In the genomic region with DNA sequence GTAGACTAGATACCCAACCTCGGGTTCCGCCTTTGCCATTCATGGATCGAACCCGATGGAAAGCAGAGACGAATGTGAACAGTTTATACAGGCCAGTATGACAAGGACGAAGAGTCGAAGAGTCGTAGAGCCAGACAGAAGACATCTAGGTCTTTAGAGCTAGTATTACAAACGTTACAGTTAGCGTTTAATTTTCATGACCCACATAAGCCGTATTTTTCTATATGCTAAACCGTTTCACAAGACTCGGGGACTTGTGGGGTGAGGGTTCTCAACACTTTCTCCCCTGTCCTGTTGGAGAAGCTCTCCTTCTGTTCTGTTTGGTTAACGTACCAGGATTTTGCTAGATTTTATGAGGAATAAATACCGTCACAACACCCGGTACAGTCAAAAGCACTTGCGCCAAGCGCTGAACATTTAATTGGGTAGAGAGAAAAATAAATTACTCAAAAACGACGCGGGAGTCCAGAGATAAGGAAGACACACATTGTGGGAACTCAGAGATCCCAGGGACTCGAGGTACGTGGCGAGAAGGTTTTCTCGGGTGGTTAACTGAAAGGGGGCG, we compare ENCODE assay signal across 9 mouse cellular contexts. TPM values are rescaled to one million over a fixed set of nuclear protein-coding genes. Genes with fewer than 3 reads are reported as not detected.
DNase-seq lines count a peak whose midpoint lies in the region; ATAC-seq and TF ChIP-seq lines count a peak whose summit lies in the region.
"Had no signal": no experiment of that assay in that cellular context is flagged by ENCODE, and none has a peak within 500 bp of the region (broad histone marks: within the 10 kb centered on the region; RNA-seq: fewer than 3 reads in every experiment).

No protein-coding gene starts in this region.

- TF ChIP-seq EP300 in heart, adult 2 months (IDR thresholded peaks at IDR 0.05; ENCODE audit: insufficient read depth, low read depth, low read length) = no peak; the same call in 1 of the 2 replicates
- TF ChIP-seq EP300 in CH12.LX (IDR thresholded peaks at IDR 0.05; ENCODE audit: low read length) = no peak

- ATAC-seq in forebrain, embryonic 12.5 days (ENCODE audit: low FRiP score) = no peak
- ATAC-seq in liver, embryonic 13.5 days (ENCODE audit: low read depth) = no peak

- H3K4me3 ChIP-seq in heart, adult 2 months = peak overlapping the region; percentile 45
- peak overlapping the region; percentile 58 to 59 (median 59) for H3K4me3 ChIP-seq in CH12.LX (replicated peaks in 1 of 3; ENCODE audit: low read depth in 2 of 3, low read length in 2 of 3, poor library complexity in 1 of 3)
- H3K4me3 ChIP-seq in forebrain, embryonic 12.5 days (replicated peaks) = peak overlapping the region; percentile 53
- peak overlapping the region; percentile 57 for H3K4me3 ChIP-seq in liver, embryonic 13.5 days (replicated peaks)

- no peaks in the 10 kb centered on the region for H3K9me3 ChIP-seq in CH12.LX (replicated peaks; ENCODE audit: low read length)
- no peaks in the 10 kb centered on the region for H3K9me3 ChIP-seq in forebrain, embryonic 12.5 days
- H3K9me3 ChIP-seq in liver, embryonic 13.5 days (replicated peaks) = no peaks in the 10 kb centered on the region

- H3K27ac ChIP-seq in heart, adult 2 months = peak overlapping the region; percentile 95
- no peak overlapping the region for H3K27ac ChIP-seq in CH12.LX (ENCODE audit: insufficient read depth, low read depth)
- H3K27ac ChIP-seq in forebrain, embryonic 12.5 days = peak overlapping the region; percentile 75
- H3K27ac ChIP-seq in liver, embryonic 13.5 days = no peak overlapping the region

- no peak for DNase-seq in heart, adult 2 months
- DNase-seq in heart, postnatal 14 days = no peak
- DNase-seq in CH12.LX (ENCODE audit: extremely low read depth) = no peak
- DNase-seq in liver, embryonic 13.5 days = no peak
- no peak for DNase-seq in gastrocnemius, postnatal 10 days
- no peak for DNase-seq in spleen, postnatal 36 days (ENCODE audit: low spot score in 2 of 2)
- no peak for DNase-seq in layer of hippocampus, postnatal 25 days (ENCODE audit: extremely low spot score in 1 of 2, low spot score in 1 of 2)

- peak overlapping the region; percentile 88 for H3K4me2 ChIP-seq in CH12.LX (ENCODE audit: insufficient read depth, low read depth, poor library complexity, severe bottlenecking)
- H3K4me2 ChIP-seq in forebrain, embryonic 12.5 days = peak overlapping the region; percentile 78
- H3K4me2 ChIP-seq in liver, embryonic 13.5 days = peak overlapping the region; percentile 67

- dilution Hi-C loops in CH12.LX (cut with MboI; ENCODE audit: extremely low pct_ligation_motif_present, extremely low pct_unique_long_range_greater_than_20kb, low sequenced_read_pairs) = no loop called here

- no peaks in the 10 kb centered on the region for H3K79me2 ChIP-seq in heart, adult 2 months (replicated peaks; ENCODE audit: control insufficient read depth, insufficient read depth, low read length)
- no peaks in the 10 kb centered on the region for H3K79me2 ChIP-seq in CH12.LX (replicated peaks; ENCODE audit: control insufficient read depth, extremely low read depth, insufficient read depth, poor library complexity, severe bottlenecking)

- TF ChIP-seq CTCF in heart, adult 2 months (IDR thresholded peaks at IDR 0.05) = no peak
- no peak for TF ChIP-seq CTCF in CH12.LX (conservative IDR thresholded peaks at IDR 0.05 in 1 of 2, IDR thresholded peaks at IDR 0.05 in 1 of 2; ENCODE audit: low read depth in 2 of 2, low read length in 2 of 2)

- peak overlapping the region; percentile 62 for H3K9ac ChIP-seq in heart, adult 2 months (ENCODE audit: low read depth, low read length)
- H3K9ac ChIP-seq in CH12.LX (ENCODE audit: insufficient read depth, low read depth) = peak overlapping the region; percentile 4; the same call in 1 of the 2 replicates
- peak overlapping the region; percentile 61 for H3K9ac ChIP-seq in forebrain, embryonic 12.5 days
- no peak overlapping the region for H3K9ac ChIP-seq in liver, embryonic 13.5 days

- intact Hi-C loops in heart, adult 2 months (cut with DNase I) = loop anchor here (2.0 to 10.0 kb wide), 4 partner anchors 112 to 324 kb away; no protein-coding TSS in a partner anchor
- intact Hi-C loops in heart, postnatal 14 days (cut with DNase I) = loop anchor here (2.0 to 10.0 kb wide), 3 partner anchors 210 to 322 kb away; no protein-coding TSS in a partner anchor

- no peaks in the 10 kb centered on the region for H3K36me3 ChIP-seq in heart, adult 2 months (ENCODE audit: control insufficient read depth, insufficient read depth, low read length)
- H3K36me3 ChIP-seq in CH12.LX (replicated peaks in 1 of 2; ENCODE audit: control insufficient read depth in 1 of 2, insufficient read depth in 1 of 2, low read length in 1 of 2) = no peaks in the 10 kb centered on the region
- H3K36me3 ChIP-seq in forebrain, embryonic 12.5 days (replicated peaks) = no peaks in the 10 kb centered on the region
- H3K36me3 ChIP-seq in liver, embryonic 13.5 days = no peaks in the 10 kb centered on the region

- TF ChIP-seq POLR2A in heart, adult 2 months (IDR thresholded peaks at IDR 0.05; ENCODE audit: insufficient read depth, low read depth, low read length) = peak; percentile 88
- TF ChIP-seq POLR2A in CH12.LX (IDR thresholded peaks at IDR 0.05; ENCODE audit: low read depth, low read length) = no peak

- in situ Hi-C loops in CH12.LX (cut with MboI; ENCODE audit: low pct_ligation_motif_present, low pct_unique_long_range_greater_than_20kb, low sequenced_read_pairs) = loop anchor here (10.0 kb wide), 3 partner anchors 204 to 324 kb away; a partner anchor contains a TSS

- WGBS in heart, adult 2 months = 10% methylated on average over 26 of the region's 26 CpGs
- WGBS in forebrain, embryonic 12.5 days = 3% methylated on average over 26 of the region's 26 CpGs
- 10% methylated on average over 26 of the region's 26 CpGs for WGBS in liver, embryonic 13.5 days (ENCODE audit: insufficient replicate concordance)

- H3K4me1 ChIP-seq in heart, adult 2 months (ENCODE audit: control insufficient read depth, insufficient read depth, low read length) = peaks cover 2% of the 10 kb centered on the region
- peaks cover 0 to 19% of the 10 kb centered on the region in 2 experiments; a peak in 2 of 4 replicates for H3K4me1 ChIP-seq in CH12.LX (ENCODE audit: control insufficient read depth in 1 of 2, insufficient read depth in 2 of 2)
- H3K4me1 ChIP-seq in forebrain, embryonic 12.5 days = peaks cover 7% of the 10 kb centered on the region
- H3K4me1 ChIP-seq in liver, embryonic 13.5 days (replicated peaks) = peaks cover 13% of the 10 kb centered on the region

- H3K27me3 ChIP-seq in heart, adult 2 months (ENCODE audit: control insufficient read depth, insufficient read depth, low read length) = no peaks in the 10 kb centered on the region
- H3K27me3 ChIP-seq in CH12.LX (replicated peaks) = peaks cover 88% of the 10 kb centered on the region
- H3K27me3 ChIP-seq in forebrain, embryonic 12.5 days = peaks cover 20% of the 10 kb centered on the region; the same call in 1 of the 2 replicates
- peaks cover 34% of the 10 kb centered on the region for H3K27me3 ChIP-seq in liver, embryonic 13.5 days

- no peak for TF ChIP-seq RAD21 in CH12.LX (IDR thresholded peaks at IDR 0.05; ENCODE audit: low read depth, low read length)

RNA-seq across cellular contexts. Expression of a gene that starts 13.7 kb away (rescaled TPM):
- total RNA-seq in heart, adult 2 months (2021) = under 1 TPM; 0.52 to 0.63 TPM
- polyA plus RNA-seq in heart, adult 2 months (2012; rRNA removed) = 0.61 and 0.94 TPM in 2 replicates
- 1 to 10 TPM; 1.0 to 1.3 TPM for total RNA-seq in heart, postnatal 14 days (2021)
- total RNA-seq in CH12.LX (2012; rRNA removed) (0.04 TPM in 1 of 2 replicates, not detected in the other), CH12.LX (2014; rRNA removed) (not detected in 2 replicates)
- polyA plus RNA-seq in CH12.LX (2012; ENCODE audit: insufficient read length, low read depth) = 0.08 and 0.17 TPM in 2 replicates
- 15.9 and 19.6 TPM in 2 replicates for polyA plus RNA-seq in forebrain, embryonic 12.5 days (2016; fragmentation: Nextera tagmentation; extraction: Ambion mirVana)
- 0.07 TPM in 1 of 2 replicates, not detected in the other for polyA plus RNA-seq in liver, embryonic 13.5 days (2015; fragmentation: Nextera tagmentation; extraction: Ambion mirVana)
- total RNA-seq in gastrocnemius, postnatal 10 days (2021) = not detected
- 10 to 100 TPM; 10.9 to 12.4 TPM for total RNA-seq in layer of hippocampus, postnatal 25 days (2021)
- polyA plus RNA-seq: Patski had no signal

RNA-seq across cellular contexts. Expression of a gene that starts 14.7 kb away (rescaled TPM):
- total RNA-seq in heart, adult 2 months (2021) = not detected
- polyA plus RNA-seq in heart, adult 2 months (2012; rRNA removed) = not detected in 2 replicates
- total RNA-seq in heart, postnatal 14 days (2021) = not detected
- total RNA-seq in CH12.LX (2012; rRNA removed) = not detected in 2 replicates
- total RNA-seq in CH12.LX (2014; rRNA removed) = not detected in 2 replicates
- not detected in 2 replicates for polyA plus RNA-seq in CH12.LX (2012; ENCODE audit: insufficient read length, low read depth)
- not detected in 2 replicates for polyA plus RNA-seq in forebrain, embryonic 12.5 days (2016; fragmentation: Nextera tagmentation; extraction: Ambion mirVana)
- not detected in 2 replicates for polyA plus RNA-seq in liver, embryonic 13.5 days (2015; fragmentation: Nextera tagmentation; extraction: Ambion mirVana)
- not detected for total RNA-seq in gastrocnemius, postnatal 10 days (2021)
- not detected for total RNA-seq in layer of hippocampus, postnatal 25 days (2021)
- polyA plus RNA-seq: Patski had no signal

RNA-seq across cellular contexts. Expression of a gene that starts 15.2 kb away (rescaled TPM):
- 100 to 1,000 TPM; 105 to 118 TPM for total RNA-seq in heart, adult 2 months (2021)
- 104 and 172 TPM in 2 replicates for polyA plus RNA-seq in heart, adult 2 months (2012; rRNA removed)
- 100 to 1,000 TPM in 1 of 2 experiments, 10 to 100 TPM in 1; 99.8 to 111 TPM for total RNA-seq in heart, postnatal 14 days (2021)
- 20.5 and 22.6 TPM in 2 replicates for total RNA-seq in CH12.LX (2012; rRNA removed)
- total RNA-seq in CH12.LX (2014; rRNA removed) = 31.1 and 32.5 TPM in 2 replicates
- polyA plus RNA-seq in CH12.LX (2012; ENCODE audit: insufficient read length, low read depth) = 24.7 and 27.7 TPM in 2 replicates
- polyA plus RNA-seq in forebrain, embryonic 12.5 days (2016; fragmentation: Nextera tagmentation; extraction: Ambion mirVana) = 38.4 and 44.8 TPM in 2 replicates
- polyA plus RNA-seq in liver, embryonic 13.5 days (2015; fragmentation: Nextera tagmentation; extraction: Ambion mirVana) = 23.7 and 25.4 TPM in 2 replicates
- total RNA-seq in gastrocnemius, postnatal 10 days (2021) = 100 to 1,000 TPM; 137 to 157 TPM
- total RNA-seq in layer of hippocampus, postnatal 25 days (2021) = 10 to 100 TPM; 48.7 to 53.0 TPM

RNA-seq across cellular contexts. Expression of a gene that starts 40.1 kb away (rescaled TPM):
- total RNA-seq in heart, adult 2 months (2021) = not detected
- polyA plus RNA-seq in heart, adult 2 months (2012; rRNA removed) = not detected in 2 replicates
- not detected for total RNA-seq in heart, postnatal 14 days (2021)
- total RNA-seq in CH12.LX (2012; rRNA removed) (not detected in 2 replicates), CH12.LX (2014; rRNA removed) (not detected in 2 replicates)
- polyA plus RNA-seq in CH12.LX (2012; ENCODE audit: insufficient read length, low read depth) = not detected in 2 replicates
- polyA plus RNA-seq in forebrain, embryonic 12.5 days (2016; fragmentation: Nextera tagmentation; extraction: Ambion mirVana) = not detected in 2 replicates
- polyA plus RNA-seq in liver, embryonic 13.5 days (2015; fragmentation: Nextera tagmentation; extraction: Ambion mirVana) = not detected in 2 replicates
- not detected for total RNA-seq in gastrocnemius, postnatal 10 days (2021)
- under 1 TPM in 1 of 2 experiments, not detected in 1; 0.15 TPM for total RNA-seq in layer of hippocampus, postnatal 25 days (2021)
- polyA plus RNA-seq: Patski had no signal

RNA-seq across cellular contexts. Expression of a gene that starts 40.2 kb away (rescaled TPM):
- not detected for total RNA-seq in heart, adult 2 months (2021)
- polyA plus RNA-seq in heart, adult 2 months (2012; rRNA removed) = not detected in 2 replicates
- not detected for total RNA-seq in heart, postnatal 14 days (2021)
- total RNA-seq in CH12.LX (2012; rRNA removed) (not detected in 2 replicates), CH12.LX (2014; rRNA removed) (not detected in 2 replicates)
- polyA plus RNA-seq in CH12.LX (2012; ENCODE audit: insufficient read length, low read depth) = not detected in 2 replicates
- not detected in 2 replicates for polyA plus RNA-seq in forebrain, embryonic 12.5 days (2016; fragmentation: Nextera tagmentation; extraction: Ambion mirVana)
- polyA plus RNA-seq in liver, embryonic 13.5 days (2015; fragmentation: Nextera tagmentation; extraction: Ambion mirVana) = not detected in 2 replicates
- total RNA-seq in gastrocnemius, postnatal 10 days (2021) = not detected
- total RNA-seq in layer of hippocampus, postnatal 25 days (2021) = 1 to 10 TPM; 3.6 to 5.3 TPM
- polyA plus RNA-seq: Patski had no signal

Comparison
In these comparisons a context has a peak if more than half of its experiments do, and no peak if none do; other contexts are left out.
1. H3K27ac ChIP-seq: peak in heart, adult 2 months (single experiment) and forebrain, embryonic 12.5 days (single experiment); none in CH12.LX (single experiment) and liver, embryonic 13.5 days (single experiment).
2. RNA of a gene that starts 13.7 kb away (total RNA-seq): 10.9 to 12.4 TPM in layer of hippocampus, postnatal 25 days; 1.0 to 1.3 TPM in heart, postnatal 14 days, 0.52 to 0.63 TPM in heart, adult 2 months, not detected in gastrocnemius, postnatal 10 days and 0.04 TPM in CH12.LX; every median in the first group is over 4 times any median in the second.
3. Peak in every context shown above with its lines, with median percentiles within 50 percentile points of each other: H3K4me3 ChIP-seq and H3K4me2 ChIP-seq.